Mouse (Mus musculus): ENCODE results near the gene Lyg1.
"Not testable (repeated sequence)": the region's sequence is repeated elsewhere in the genome, so short reads cannot be mapped to it uniquely, and the experiment has no call there.

Gene Lyg1

DNA sequence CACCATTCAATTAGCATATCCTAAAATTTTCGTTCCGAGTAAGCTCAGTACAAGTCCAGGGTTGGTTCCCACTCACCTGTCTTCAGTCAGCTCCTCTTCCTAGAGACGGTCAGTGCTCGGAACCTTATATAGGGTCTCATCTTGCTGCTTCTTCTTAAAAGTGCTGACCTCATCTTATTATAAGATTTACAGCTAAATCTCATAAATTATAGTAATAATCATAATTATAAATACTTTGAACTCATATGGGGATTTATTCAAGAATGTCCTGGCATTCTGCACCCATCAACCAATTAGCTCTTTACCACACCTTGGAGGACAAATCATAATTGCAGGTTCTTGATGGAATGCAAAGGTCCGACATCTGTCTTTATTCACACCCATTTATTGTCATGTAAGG lies at the start of gene Lyg1:
Lyg1 (minus strand) TSS at position 101 of the 400 bp plus-strand sequence.
- no peak for DNase-seq

DNA sequence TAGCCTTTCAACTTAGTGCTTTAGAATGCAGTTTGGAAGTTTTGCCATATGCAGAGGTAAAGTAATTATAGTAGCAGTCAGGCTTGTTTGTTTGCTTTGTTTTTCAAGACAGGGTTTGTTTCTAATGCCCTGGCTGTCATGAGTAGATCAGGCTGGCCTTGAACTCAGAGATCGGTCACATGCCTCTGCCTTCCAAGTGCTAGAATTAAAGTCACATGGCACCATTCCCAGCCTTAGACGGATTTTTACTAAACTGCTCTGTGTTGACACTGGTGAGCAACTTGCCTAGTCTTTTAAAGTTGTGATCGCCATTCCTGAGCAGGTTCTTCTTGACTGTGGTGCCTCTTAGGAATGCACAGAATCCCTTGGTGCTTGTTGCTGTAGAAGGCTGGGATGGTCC lies 49.2 kb upstream of the Lyg1 start:
- DNase-seq = no peak

DNA sequence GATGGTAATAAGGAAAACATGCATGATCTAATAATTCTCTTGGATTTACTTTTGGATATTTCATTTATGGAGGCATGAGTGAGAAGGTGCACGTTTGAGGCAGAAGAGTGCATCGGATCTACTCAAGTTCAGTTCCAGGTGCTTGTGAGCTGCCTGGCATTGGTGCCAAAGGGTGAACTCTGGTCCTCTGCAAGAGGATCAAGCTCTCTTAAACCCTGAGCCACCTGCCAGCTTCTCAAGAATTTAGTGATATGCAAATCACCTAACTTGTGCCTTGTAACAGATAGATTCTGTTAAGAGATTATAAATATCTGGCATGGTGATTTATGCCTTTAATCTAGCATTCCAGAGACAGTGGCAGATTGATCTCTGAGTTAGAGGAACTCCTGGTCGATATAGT lies 45.5 kb upstream of the Lyg1 start:
- no peak for DNase-seq

DNA sequence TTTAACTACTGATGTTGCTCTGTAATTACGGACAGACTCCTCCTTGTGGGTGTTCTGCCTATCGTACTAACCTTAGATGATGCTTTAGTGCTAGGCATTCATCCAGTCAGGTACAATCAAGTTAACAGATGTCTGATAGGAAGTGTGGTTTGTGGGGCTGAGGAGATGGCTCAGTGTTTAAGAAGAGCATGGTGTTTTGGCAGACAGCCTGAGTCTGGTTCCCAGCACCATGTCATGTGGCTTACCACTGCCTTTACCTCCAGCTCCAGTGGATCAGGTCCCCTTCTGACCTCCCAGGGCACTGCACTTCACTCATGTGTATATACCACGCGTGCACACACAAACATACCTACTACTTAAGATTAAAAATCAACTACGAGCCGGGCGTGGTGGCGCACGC lies 44.4 kb upstream of the Lyg1 start:
- no peak for DNase-seq

DNA sequence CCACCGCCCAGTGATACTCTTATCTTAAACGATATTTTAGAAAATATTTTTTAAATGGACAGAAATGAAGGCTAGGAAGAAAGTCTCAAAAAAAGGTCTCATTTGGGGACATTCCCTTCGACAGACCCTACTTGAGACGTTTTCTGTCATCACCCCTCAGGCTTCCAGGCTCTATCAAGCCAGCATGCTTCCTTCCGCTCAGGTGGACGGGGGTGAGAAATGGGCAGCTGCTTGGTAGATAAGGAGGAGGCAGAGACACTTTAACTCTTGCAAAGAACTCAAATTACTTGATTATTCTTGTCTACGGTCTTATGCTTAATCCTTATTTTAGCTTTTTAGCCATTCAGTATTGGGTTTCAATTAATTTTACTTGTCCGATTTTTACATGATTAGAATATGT lies 43.3 kb upstream of the Lyg1 start:
- no peak for DNase-seq

DNA sequence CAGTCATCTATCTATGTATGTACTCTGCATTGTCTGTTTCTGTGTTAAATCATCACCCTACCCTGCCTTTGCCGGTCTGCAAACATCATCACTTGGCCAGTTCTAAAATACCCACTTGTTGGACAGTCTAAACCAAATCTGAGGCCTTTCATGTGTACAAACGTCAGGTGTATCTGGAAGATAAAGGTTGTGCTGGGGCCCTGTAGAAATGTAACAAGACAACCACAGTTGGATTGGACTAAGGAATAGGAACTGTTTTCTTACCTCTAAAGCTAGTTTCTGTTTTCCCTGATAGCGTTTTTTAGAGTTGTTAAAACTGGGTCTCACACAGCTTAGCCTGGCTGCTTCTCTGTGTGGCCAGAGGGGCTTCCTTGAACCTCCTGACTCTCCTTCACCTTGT lies 42.0 kb upstream of the Lyg1 start:
- no peak for DNase-seq

DNA sequence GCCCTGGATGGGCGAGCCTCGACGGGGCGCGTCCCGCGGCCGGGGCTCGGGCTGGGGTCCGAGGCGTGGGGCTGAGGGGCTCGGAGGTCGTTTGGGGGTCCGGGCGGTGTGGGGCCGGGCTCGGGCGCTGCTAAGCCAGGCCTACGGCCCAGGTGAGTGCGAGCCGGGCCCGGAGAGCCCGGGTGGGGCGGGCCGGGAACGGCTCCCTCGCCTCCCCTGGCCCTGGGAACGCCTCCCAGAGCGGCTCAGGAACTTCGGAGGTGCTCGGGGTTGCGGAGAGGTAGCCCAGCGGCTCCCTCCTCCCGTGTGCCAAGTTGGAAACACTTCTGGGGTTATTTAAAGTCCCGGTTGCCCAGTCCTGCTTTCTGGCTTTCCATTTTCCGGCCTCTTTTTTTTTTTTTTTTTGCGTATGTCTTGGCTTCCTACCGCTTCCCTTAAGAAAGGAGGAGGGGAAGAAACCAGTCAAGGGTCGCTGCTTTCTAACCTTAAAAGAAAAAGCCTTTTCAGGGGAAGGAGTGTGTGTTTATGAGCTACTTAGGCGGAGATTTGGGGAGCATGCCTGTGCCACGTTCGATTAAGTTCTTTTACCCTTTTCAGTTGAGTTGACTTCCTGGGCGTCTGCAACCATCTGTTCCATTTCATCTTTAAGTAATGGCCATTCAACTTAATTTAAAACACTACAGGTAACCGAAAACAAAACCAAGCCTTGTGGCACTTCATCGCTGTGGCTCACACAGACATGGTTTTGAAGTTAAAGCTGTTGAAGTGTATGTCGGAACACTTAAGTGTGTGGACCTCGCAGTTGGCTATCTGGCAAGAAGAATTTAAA lies 41.0 kb upstream of the Lyg1 start:
- peak in 1 of 2 experiments; percentile 27 for DNase-seq

DNA sequence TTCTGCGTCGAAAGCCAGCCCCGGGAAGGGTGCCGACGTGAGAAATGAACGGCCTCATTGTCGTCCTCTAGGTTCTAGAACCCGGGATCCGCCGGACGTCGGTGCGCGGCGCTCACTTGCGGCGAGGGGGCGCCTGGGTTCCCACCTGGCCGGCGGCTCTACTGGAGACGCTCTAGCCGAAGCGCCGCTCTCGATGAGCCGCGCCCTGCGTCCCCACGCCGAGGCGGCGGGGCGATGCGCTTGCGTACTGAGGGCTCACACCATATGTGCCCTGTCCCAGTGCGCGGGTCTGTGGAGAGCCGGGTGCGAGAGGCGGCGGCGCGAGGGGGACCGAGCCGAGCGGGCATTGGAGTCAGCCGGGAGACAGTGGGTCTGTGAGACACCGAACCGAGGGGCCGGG lies 40.3 kb upstream of the Lyg1 start, which contains the start of the genes Txndc9 and Eif5b:
Txndc9 (minus strand) TSS at position 27 of the 400 bp plus-strand sequence.
Eif5b (plus strand) TSS at position 144 of the 400 bp plus-strand sequence.
- peak; percentile 96 to 98 for DNase-seq

DNA sequence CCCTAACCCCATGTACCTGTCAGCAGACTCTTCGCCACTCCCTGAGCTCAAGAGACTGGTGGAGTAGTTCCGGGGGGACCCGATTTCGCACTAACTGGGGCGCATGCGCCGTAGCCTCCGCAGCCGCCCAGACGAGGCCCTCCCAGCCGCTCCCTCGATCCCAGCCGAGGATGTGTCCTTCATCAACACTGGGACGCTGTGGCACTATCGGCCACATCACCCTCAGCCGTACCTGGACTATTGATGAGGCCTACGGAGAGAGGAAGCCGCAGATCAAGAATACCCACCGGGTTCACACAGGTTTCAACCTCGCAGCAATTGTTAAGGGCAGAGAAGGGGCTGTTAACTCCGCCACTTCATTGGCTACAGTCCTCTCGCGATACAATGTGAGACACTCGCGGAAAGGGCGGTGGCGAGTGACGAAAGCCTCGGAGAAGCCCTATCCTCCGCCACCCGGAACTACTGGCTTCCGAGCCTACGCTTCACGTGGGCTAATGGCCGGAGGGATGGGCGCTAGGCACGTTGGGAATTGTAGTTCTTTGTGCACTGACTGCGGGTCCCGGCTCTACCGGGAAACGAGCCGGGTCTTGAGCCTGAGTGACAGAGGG lies 39.4 kb upstream of the Lyg1 start:
- DNase-seq = peak; percentile 94 to 100

DNA sequence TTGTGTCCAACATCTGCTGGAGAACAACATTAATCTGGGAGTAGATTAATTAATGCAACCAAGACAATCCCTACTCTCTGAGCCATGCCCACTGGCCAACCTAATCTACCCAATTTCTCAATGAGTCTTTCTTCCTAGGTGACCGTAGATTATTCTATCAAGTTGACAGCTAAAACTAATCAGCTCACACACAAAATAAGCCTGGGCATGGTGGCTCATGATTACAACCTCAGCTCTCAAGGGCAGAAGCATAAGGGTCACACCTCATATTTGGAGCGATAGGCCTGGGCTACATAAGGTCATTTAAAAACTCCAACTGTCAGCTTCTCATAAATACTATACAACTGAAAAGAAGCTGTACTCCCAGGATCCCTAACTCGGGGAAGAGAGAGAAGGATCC lies 38.7 kb upstream of the Lyg1 start:
- no peak for DNase-seq

DNA sequence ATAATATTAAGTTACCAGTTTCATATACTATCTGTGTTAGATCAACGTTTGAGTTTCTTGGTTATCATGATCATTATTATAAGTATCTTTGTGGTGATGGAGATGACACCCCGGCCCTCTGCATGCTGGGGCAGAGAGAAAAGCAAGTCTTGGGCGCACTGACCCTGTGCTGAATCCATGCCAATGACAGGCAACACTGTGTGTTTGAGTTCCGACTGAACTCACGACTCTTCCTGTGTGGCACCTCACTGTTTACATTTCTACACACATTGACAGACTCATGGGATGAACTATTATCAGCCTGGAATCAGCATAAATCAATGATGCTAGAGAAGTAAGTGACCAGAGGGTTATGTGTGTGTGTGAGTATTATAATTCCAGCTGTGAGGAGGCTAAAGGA lies 30.3 kb upstream of the Lyg1 start:
- no peak for DNase-seq

DNA sequence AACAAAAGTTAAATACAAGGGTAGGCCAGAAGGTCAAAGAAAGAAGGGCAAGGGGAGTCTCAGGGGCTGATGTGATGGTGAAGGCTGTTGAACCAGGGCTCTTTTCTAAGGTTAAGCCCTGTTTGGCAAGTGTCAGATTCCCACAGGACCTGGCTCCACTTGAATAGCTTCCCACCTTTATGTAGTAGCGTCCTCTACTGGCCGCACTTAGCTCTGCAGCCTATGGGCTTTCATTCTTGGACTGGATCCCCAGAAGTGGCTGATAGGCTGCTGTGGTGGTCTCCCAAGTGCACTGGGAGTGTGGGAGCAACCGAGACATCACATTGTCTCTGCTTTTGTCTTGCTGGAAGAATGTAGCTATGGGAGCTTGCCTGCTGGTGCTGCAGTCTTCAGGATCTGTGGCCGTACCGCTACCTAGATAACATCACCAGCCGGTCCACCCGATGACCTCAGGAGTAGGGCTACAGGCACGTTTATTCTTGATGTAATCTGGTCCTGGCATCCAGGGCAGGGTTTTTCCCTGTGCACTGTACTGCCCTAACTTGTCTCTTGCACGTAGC lies 28.3 kb upstream of the Lyg1 start:
- DNase-seq = peak; percentile 18 to 23

DNA sequence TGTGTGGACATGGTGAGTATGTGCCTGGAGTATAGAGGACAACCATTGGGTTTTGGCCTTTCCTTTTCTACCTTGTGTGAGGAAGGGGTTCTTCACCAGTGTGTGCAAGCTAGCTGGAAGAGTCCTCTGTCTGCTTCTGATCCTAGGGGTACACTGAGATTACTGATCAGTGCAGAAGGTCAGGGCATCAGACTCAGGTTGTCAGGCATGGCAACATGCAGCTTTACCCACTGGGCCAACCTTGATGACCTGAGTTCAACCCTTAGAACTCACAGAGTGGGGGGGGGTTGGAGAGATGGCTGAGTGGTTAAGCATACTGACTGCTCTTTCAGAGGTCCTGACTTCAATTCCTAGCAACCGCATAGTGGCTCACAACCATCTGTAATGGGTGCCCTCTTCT lies 26.8 kb upstream of the Lyg1 start:
- no peak for DNase-seq

DNA sequence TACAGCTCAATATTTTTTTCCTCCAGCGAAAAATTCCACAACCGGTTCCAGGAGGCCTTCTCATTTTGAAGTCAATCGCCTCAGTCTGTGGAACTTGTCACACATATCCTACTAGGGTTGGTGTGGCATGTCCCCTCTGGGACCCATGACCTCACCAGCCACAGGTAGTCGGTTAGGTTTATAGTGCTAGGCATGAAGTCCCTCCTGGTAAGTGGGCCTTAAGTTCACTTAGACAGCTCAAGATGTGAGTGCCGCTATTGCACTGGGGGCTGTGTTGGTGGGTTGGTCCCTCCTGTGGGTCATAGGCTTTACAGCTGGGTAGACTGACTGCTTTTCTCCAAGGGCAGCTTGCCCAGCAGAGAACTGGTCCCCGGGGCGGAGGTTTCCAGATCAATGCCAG lies 19.7 kb upstream of the Lyg1 start:
- DNase-seq = no peak

DNA sequence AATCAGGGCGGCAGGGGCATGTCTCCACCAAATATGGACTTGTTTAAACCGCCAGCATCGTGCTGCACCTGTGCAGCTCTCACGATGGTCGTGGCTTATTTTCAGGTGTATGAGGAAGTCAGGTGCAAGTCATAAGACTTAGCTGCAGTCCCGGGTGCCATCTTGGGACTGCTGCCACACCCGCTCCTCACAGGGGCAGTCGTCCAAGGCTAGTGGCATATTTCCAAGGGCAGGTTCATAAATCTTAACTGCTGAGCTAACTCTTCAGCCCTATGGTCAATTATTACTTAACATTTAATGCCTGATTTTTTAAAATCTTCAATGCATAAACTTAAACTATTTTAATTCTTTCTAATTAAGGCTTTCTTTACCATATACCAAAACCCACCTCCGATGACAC lies 19.1 kb upstream of the Lyg1 start:
- DNase-seq = not testable (repeated sequence)

DNA sequence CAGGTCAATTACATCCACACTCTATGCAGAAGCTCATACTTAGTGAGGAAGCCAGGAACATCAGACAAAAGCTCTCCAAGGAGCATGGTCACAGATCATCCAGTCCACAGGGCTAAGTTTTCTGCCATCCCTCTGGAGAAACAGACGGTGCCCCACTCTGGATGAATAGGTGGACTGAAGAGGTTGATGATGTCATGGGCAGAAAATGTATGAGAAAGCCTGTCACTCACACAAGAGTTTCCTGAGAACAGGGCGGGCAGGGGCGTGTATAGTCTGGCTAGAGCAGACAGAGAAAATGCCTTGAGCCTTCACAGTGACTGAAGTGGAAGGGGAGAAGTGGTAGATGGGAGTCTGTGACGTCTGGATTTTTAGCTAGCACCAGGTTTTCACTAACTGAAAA lies 14.0 kb upstream of the Lyg1 start:
- DNase-seq = no peak

DNA sequence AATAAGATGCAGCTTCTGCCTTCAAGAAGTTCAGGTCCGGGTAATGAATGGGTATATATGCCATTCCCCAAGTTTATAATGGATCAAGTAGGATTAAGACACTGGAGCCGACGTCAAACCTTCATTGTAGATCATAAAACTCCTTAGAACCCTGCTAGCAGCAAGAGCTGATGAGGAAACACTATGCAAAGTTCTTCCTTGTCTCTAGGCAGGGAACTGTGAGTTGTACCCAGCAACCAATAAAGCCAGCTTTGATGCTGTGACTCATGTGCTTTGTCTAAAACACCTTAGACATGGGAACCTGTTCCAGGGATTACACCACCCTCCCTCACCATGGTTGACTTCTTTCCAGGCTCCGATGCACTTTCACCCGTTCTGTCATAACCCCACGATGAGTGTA lies 11.2 kb upstream of the Lyg1 start:
- DNase-seq = no peak

DNA sequence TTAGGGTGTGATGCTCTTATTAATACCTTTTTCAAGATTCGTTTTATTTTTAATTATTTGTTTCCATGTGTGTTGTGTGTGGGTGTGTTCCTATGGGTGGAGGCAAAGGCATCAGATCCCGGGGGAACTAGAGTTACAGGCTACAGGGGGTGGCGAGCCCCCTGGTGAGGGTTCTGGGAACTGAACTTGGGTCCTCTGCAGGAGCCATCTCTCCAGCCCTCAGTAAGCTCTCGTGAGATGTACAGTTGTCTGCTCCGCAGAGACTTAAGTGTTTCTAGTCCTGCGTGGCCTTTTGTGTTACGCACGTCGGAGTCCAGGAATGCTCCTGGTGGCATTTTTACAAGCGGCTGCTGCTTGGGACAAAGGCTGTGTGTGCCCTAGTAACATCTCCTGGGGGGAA lies 8.0 kb upstream of the Lyg1 start:
- no peak for DNase-seq

DNA sequence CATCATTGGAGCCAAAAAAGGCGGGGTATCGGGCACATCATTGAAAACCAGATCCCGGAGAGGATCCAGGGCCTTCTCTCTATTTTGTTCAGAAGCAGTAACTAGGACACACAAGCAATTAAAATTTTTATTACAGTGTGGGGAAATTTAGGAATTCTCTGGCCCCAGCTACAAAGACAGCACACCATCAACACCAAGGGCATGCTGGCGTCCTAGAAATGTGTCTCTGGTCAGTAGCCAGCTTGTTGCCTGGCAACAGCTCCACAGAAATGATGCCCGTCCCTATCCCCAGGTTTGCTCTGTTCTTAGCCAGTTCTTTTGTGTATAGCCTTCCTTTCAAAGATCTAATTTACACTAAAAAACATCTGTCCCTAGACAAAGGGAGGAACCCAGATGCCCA lies 1.9 kb upstream of the Lyg1 start:
- peak; percentile 13 to 14 for DNase-seq

DNA sequence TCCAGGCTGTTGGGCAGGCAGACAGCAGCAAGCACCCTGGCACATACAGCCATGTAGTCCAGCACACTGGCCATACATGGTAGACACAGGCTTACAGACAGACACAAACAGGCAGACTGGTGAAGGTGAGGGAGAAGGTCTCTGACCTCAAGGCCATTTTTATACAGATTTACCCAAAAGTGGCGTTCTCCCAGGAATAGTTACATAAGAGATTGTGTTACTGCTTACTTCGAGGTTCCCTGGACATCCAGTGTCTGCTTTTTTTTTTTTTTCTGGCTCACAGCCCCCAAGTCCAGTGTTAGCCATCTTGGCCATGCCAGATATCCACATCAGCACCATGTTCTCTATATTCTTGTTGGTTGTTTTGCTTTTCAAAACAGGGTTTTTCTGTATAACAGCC lies 957 bp upstream of the Lyg1 start:
- no peak for DNase-seq

DNA sequence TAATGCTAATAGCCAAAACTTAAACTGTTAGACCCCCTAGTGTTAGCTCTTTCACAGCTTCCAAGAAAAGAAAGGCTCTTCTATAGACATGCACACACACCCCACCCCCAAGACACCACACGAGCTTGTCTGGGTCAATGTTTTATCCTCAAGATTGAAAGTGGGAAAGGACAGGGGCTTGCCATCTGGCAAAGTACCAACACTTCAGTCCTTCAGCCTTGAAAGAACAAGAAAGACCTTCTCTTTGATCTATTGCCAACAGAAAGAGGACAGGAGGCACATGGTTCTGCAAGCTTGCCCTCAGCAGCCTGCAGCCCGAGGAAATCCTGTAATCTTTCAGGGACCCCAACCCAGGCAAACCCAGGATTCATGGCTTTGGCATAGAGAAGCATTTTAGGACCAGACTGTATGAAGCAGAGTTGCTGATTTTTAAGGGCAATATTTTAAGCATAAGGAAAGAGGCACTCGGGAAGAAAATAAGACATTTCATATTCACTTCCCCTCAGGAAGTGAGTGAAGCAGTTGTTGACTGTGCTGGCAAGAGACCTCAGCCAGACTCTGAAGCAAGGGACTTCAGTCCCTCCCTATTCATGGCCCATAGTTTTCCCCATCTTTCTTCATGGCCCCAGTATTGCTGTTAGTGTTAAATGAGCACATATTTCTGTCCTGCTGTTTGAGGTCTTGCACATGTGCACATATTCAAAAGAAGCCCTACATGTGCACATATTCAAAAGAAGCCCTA lies 698 bp downstream of the Lyg1 start:
- no peak for DNase-seq

DNA sequence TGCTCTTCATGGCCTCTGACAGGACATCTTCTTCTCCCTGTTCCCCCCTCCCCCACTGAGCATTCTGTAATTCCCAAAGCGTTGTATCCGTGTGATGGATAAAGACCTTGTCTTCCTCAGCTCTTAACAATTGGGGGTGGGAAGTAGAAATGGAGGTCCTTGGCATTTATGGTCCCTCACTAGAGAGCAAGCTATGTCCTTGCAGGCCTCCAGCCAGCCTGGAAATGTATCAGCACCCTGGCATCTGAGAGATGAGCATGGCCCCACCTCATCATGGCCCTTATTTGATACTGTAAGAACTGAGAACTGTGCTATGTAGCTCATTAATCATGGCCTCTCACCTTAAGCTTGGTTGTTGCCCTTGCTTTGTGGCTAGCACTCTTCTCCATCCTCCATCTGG lies 2.3 kb downstream of the Lyg1 start:
- DNase-seq = no peak

DNA sequence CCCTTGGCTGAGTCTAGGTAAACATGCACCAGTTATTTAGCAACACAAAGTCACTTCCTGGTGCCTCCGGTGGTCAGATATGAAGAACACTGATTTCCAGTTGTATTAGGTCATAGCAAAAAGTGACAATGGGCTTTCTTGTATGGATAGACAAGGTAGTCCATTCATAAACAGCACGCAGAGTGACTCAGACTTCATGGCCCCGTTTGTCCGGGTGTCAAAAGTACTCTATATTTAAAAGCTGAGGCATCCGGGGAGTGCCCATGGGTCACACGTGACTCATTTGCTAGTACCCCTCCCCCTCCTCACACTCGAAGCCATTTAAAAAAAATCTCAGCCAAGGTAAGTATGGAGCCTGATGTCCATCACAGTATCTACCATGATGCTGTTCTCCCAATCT lies 2.8 kb downstream of the Lyg1 start:
- no peak for DNase-seq

DNA sequence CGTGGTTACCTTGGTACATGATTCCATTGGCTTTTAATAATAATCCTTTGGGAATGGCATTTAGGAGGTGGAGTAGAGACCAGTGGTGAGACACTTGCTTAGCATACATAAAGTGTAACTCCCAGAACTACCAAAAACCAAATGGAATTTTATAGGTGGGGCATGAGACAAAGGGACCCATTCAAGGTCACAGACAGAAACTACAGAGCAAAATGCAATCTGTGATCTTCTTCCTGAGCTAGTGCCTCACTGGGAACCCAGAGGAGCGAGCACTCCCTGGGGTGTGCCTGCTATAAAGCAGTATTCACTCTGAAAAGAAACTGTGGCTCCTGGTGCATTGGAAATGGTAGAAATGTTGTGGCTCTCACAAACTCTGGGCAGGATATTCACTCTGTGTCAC lies 8.7 kb downstream of the Lyg1 start:
- DNase-seq = no peak
